Mouse (Mus musculus) liver, embryonic 18 days (tissue): ENCODE measurements around the gene Tbl1x. TPM values are rescaled to one million over a fixed set of nuclear protein-coding genes. Genes with fewer than 3 reads are reported as not detected.

Source experiments
- polyA plus RNA-seq: library from polyadenylated mRNA; depleted of rRNA; stranded (reverse); fragments of >200 nt; gene quantifications from 2 replicates; pipeline ENCODE4 v1.2.3, GENCODE M21; 2012; rRNA removed

The Tbl1x gene
- polyA plus RNA-seq, result 7.4 and 8.6 TPM in 2 replicates

GRCm38 (mm10) chrX:77510371-77511300, at the start of gene Tbl1x:
Gene Tbl1x, plus strand, starts transcription at chrX:77511013.

